Mouse (Mus musculus) left cerebral cortex, postnatal 14 days (tissue): ENCODE measurements around the gene Cdk2. TPM values are rescaled to one million over a fixed set of nuclear protein-coding genes. Genes with fewer than 3 reads are reported as not detected.
"Not testable (repeated sequence)": the region's sequence is repeated elsewhere in the genome, so short reads cannot be mapped to it uniquely, and the experiment has no call there.

ENCODE experiments used
- DNase-seq, 2 experiments: peaks; one replicate each; pipeline ENCODE4 v3.0.0; 2021 to 2022; ENCODE audit warnings: low spot score in 2 of 2, mixed read lengths in 1 of 2
- intact Hi-C: fragments of 180-260 bp; cut with DNase I; formaldehyde crosslinking; loops from one replicate; pipeline ENCODE4 v1.15.1; 2025
- total RNA-seq, 2 experiments: library from RNA; stranded (reverse); gene quantifications; 2 replicates each; pipeline ENCODE4 v1.2.3; 2021

Gene Cdk2
- total RNA-seq, 2 experiments from 2014 or later: 4.7 to 5.1 TPM

DNA sequence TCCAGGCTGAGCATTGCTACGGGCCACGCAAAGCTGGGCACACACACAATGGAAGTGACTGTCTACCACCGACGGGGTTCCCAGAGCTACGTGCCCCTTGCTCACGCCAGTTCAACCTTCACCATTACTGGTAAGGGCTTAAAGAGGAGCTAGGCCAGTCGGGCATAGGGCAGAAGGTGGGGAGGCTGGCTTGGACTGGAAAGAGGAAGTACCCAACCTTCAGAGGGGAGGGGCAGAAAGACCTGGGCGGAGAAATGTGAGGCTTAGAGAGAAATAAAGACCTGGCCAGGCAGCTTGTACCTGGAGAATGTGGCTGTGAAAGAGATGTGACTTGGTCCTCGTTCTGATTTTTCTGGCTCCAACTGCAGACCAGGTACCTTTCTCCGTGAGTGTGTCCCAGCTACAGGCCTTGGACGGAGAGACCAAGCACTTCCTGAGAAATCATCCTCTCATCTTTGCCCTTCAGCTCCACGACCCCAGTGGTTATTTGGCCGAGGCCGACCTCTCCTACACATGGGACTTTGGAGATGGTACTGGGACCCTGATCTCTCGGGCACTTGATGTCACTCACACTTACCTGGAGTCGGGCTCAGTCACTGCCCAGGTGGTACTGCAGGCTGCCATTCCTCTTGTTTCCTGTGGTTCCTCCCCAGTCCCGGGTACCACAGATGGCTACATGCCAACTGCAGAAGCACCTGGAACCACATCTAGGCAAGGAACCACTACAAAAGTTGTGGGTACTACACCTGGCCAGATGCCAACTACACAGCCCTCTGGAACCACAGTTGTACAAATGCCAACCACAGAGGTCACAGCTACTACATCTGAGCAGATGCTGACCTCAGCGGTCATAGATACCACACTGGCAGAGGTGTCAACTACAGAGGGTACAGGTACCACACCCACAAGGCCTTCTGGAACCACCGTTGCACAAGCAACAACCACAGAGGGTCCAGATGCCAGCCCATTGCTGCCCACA lies 11.0 kb upstream of the Cdk2 start:
- intact Hi-C loops: no loop called here
- DNase-seq: no peak

DNA sequence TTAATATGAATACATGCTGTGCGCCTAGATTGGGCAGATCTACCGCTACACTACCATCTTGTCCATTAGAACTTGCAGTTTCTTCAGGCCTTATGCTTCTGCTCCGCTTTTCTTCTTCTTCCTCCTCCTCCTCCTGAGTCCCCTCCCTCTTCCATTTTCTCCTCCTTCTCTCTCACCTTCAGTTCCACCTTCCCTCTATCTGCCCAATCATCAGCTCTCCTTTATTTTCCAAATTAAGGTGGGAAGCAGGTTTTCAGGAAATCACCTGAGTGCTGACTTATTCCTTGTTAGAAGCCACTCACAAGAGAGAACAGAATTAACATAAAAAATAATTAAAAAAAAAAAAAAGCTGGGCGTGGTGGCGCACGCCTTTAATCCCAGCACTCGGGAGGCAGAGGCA lies 6.5 kb upstream of the Cdk2 start:
- DNase-seq, intact Hi-C loops: not testable (repeated sequence)

DNA sequence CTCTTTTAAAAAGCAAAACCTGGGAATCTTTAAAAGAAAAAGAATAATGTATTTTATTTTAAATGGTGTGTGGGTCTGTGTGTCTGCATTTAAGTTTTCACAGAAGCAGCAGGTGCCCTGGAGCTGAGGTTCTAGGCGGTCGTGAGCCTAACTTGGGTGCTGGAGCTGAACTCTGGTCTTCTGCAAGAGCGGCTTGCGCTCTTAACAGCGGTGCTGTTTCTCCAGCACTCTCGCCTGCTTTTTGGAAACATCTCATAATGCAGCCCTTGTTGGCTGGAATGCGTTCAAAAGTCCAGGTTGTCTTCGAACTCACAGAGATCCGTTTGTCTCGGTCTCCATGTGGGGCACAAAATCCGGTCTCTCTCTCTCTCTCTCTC lies 474 bp upstream of the Cdk2 start:
- intact Hi-C loops: no loop called here
- peak; percentile 24 to 38 for DNase-seq

DNA sequence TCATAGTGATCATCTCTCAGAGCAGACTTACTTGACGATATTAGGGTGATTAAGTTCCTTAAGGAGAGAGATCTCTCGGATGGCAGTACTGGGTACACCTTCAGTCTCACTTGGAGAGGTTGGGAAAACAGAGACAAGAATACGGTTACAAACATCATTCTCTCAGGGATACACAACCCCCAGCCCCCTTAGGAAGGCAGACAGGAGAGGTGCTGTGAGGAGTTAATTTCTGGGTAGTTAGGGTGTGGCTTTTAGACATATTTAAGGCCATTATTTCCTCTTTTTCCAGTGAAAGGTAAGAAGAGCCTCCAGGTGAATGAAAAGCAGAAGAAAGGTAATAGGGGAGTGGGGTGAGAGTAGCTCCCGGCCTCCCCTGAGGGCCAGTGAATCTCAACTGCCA lies 936 bp downstream of the Cdk2 start, which contains the start of gene Pmel:
TSS of gene Pmel (plus strand) at position 301 of the 400 bp plus-strand sequence.
- no peak for DNase-seq

DNA sequence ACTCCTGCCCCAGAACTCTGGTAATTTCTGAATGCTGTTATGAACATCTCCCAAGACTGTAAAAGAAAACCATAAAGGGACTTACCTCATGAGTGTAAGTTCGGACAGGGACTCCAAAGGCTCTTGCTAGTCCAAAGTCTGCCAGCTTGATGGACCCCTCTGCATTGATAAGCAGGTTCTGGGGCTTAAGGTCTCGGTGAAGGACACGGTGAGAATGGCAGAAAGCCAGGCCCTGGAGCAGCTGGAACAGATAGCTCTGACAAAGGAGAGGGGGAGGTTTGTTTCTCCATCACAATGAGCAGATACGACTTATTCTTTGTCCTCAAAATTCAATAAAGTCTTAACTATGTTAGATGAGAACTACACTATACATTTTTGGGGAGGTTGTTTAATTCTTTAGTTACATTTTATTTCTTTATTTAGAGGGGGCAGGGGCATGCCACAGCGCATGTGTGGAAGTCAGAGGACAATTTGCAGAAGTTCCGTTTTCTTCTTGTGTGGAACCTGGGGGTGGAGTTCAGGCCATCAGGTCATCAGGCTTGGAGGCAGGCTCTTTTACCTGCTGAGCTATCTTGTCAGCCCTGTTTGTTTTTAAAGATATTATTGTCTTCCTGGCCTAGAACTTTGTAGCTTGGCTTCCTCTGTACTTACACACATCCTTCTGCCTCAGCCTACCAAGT lies 2.4 kb downstream of the Cdk2 start:
- intact Hi-C loops: no loop called here
- DNase-seq: no peak

More for the DNA sequence above, 936 bp downstream of the Cdk2 start, which contains the start of gene Pmel:
- intact Hi-C loops: no loop called here

DNA sequence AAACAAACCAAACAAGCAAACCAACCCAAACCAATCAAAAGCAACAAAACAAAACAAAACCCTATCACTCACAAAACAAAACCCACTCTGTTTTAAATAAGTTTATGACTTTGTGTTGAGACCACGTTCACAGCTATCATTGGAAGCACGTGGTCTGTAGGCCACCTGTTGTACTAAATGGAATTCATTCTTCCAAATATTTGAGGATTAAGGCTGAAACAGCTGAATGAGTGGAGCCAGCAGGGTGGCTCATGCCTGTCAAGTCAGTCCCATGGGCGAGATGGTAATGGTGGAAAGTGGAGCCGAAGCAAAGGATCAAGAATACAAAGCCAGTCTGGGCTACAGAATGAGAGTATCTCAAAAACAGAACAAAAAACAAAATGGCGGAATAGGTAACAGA lies 4.1 kb downstream of the Cdk2 start:
- intact Hi-C loops: no loop called here
- DNase-seq: no peak

DNA sequence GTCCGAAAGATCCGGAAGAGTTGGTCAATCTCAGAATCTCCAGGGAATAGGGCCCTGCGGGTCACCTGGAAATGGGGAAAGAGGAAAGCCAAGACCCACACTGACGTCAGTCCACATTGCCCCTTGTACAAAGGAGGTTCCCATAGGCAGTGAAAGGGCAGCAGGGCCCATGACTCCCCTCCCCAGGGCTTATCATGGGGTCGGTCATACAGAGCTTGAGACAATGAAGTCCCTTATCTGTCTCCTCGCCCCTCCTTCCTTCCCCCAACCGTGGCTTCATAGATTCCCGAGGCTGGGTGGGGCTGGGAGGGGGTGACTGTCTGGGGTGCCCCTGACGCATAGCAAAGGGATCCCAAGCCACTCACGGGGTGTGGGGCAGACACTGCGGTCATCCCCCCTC lies 5.2 kb downstream of the Cdk2 start:
- intact Hi-C loops: loop anchor here (5.0 kb wide), 1 partner anchor 48 kb away; the partner anchor contains the start of gene Pym1
- DNase-seq: no peak

DNA sequence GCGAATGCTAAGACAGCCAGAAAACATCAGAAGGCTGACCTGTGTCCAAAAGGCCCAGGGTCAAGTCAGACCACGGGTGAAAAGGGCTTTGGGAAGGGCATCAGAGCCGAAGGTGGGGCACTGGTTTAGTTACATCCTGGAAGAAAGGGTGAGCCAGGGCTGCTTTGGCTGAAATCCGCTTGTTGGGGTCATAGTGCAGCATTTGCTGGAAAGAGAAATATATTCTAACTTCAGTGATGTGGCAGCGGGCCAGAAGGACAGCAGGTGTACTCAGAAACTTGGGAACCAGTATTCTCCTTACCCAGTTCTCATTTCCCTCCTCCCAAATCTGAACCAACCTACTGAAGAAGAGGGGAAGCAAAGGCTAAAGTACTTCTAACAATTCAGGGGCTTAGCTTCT lies 5.8 kb downstream of the Cdk2 start:
- intact Hi-C loops: loop anchor here (5.0 kb wide), 1 partner anchor 48 kb away; the partner anchor contains the start of gene Pym1
- no peak for DNase-seq

DNA sequence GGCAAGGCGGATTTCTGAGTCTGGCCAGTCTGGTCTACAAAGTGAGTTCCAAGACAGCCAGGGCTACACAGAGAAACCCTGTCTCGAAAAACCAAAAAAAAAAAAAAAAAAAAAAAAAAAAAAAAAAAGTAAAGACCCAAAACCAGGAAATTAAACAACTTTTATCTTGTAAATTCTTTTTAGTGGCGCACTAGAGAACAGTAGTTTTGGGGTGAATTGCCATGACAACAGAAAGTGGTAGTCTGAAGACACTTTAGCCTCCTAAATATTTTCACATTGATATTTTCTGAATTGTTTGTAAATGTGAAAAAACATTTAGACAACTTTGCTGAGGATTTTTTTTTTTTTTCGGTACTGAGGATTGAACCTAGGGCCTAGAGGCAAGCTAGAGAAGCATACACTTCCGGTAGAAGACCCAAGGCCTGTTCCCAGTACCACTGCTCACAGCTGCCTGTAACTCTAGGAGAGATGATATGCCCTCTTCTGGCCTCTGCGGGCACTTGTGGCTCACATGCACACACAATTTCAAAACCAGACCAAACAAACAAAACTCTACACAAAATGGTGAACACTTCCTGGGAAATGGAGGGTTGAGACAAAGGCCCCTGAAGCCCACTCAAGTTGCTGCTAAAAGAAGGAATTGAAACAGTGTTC lies 7.6 kb downstream of the Cdk2 start:
- intact Hi-C loops: loop anchor here (5.0 kb wide), 1 partner anchor 50 kb away; the partner anchor contains the start of gene Pym1
- DNase-seq: no peak

DNA sequence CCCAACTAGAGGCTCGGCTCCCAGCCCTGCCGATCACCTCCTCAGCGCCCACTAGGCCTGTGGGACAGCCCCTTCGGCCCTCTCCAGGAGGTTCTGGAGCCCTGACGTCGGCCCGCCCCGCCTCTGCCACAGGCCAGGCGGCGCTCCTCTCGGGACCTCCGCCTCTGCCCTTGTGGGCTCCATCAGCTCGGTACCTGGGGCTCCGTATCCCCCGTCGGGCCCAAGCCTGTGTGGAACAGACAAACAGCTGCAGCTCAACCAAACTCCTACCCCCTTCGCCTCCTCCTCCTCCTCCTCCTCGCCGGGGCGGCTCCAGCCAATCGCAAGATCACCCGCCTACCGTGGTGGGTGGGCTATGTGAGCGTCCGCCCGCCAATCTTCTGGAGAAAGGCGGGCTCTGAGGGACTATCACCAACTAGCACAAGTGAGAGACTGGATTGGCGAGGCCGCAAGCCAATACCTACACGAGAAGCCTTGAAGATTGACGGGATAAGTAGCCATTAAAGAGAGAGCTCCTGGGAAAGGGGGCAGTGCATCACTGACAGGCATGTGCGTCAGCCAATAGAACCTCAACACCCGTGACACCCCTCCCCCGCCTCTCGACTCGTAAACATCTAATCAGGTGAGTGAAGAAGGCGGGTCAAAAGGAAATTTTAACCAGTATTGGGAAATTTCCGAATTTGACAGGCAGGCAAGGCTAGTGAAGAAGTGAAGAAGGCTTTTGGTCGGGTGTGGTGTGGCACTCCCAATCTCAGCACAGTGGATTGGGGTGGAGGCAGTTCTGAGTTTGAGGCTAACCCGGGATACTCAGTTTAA lies 8.6 kb downstream of the Cdk2 start, which contains the start of gene Rab5b:
TSS of gene Rab5b (minus strand) at position 273 of the 816 bp plus-strand sequence.
- intact Hi-C loops: loop anchor here (5.0 kb wide), 1 partner anchor 51 kb away; the partner anchor contains the start of gene Pym1
- peak; percentile 99 to 100 for DNase-seq

DNA sequence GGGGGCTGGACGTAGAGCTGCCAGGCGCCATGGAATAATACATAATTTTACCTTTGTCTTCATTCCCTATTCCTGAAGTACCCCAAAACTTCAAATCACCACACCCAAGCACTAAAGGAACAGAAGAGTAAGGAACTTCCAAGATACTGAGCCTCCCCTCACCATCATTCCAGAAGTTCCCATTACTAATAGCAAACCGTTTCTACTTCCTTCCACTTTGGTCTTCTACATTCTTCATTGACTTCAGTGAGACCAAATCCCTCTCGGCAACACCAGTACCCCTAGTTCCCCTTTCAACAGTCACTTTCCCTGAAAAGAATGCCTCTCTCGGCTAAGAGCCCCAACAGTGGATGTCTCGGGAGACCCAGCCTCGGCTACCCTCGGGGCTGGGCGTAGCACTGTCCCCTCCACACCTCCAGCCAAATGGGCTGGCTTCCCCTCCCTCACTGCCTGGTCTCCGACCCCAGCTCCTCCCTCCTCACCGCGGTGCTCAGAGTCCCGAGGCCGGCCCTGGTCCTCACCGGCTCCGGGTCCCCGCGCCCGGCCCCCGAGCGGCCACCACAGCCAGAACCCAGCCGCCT lies 9.3 kb downstream of the Cdk2 start:
- DNase-seq: no peak
- intact Hi-C loops: loop anchor here (5.0 kb wide), 1 partner anchor 52 kb away; the partner anchor contains the start of gene Pym1

DNA sequence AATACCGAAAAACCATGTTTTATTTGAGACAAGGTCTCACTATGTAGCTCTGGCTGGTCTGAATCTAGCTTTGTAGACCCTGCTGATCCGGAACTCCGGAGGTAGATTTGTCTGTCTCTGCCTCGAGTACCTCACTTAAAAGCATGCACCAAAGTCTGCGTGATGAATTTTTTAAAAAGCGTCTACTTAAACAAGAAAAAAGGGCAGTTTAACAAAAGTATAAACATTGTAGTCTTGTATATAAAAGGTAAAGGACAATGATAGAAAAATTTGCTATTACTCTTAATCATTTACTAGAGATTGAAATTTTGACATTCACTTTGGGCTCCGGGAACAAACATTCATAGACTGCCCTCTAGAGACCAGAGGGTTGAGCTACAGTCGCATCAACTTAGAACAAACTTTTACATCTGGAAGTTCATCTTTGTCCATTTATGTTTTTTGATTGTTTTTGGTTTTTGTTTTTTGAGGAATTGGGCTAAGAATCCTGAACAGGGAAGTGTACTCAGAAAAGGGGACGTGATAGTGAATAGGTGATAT lies 30.3 kb downstream of the Cdk2 start:
- intact Hi-C loops: loop anchor here (5.0 kb wide), 1 partner anchor 107 kb away; the partner anchor contains the start of gene Pa2g4
- DNase-seq: peak in 1 of 2 experiments; percentile 34

DNA sequence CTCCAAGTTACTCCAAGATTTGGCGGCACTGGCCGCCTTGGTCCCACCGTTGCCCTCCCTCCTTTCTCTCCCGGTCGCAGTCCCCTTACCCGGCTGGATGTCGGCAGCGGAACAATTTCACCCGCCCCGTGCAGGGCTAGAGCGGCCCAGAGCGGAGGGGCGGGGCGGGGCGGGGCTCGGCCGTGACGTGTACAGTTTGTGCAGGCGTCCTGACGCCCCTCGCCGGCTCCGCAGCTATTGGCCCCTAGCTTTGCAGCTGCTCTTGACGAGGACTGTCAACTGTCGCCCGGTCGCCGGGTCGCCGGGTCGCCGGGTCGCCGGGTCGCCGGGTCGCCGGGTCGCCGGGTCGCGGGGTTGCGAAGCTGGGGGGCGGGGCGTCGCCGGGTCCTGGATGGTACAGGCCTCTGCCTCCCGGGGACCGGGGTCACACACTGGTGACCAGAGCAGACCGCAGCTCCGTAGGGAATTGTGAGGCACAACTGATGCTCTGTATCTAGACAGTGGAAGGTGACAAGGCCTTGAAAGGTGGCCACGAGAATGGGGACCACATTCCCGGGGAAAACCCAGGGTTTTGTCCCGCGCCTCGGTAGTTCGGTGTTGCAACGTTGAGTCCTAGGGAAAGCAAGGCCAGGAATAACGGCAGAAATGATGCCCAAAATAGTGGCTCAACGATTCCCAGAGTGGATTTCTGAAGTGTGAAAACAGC lies 30.9 kb downstream of the Cdk2 start, which contains the start of gene Suox:
TSS of gene Suox (minus strand) at position 311 of the 706 bp plus-strand sequence.
- DNase-seq: peak; percentile 65 to 84
- intact Hi-C loops: loop anchor here (2.0 to 5.0 kb wide), 2 partner anchors 47 to 107 kb away; partner anchors contain the start of genes Pa2g4 and Rps26

DNA sequence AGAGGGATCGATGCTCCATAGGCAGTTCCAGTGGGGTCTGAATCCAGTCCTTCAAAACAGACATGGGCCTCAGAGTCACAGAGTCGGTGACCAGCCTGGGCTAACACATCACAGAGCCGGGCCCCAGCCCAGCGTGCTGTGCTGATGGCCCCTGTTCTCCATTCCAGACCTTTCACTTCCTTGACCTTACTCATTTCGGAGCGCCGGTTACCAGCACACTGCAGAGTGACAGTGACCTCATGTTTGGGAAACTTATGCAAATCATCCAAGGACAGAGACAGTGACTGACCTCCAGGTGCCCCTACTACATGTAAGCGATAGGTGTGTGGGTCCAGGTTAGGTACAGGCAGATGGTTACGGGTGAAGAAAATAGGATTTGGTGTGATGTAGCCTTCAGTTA lies 33.7 kb downstream of the Cdk2 start:
- DNase-seq: no peak
- intact Hi-C loops: loop anchor here (5.0 kb wide), 1 partner anchor 104 kb away; the partner anchor contains the start of gene Pa2g4

DNA sequence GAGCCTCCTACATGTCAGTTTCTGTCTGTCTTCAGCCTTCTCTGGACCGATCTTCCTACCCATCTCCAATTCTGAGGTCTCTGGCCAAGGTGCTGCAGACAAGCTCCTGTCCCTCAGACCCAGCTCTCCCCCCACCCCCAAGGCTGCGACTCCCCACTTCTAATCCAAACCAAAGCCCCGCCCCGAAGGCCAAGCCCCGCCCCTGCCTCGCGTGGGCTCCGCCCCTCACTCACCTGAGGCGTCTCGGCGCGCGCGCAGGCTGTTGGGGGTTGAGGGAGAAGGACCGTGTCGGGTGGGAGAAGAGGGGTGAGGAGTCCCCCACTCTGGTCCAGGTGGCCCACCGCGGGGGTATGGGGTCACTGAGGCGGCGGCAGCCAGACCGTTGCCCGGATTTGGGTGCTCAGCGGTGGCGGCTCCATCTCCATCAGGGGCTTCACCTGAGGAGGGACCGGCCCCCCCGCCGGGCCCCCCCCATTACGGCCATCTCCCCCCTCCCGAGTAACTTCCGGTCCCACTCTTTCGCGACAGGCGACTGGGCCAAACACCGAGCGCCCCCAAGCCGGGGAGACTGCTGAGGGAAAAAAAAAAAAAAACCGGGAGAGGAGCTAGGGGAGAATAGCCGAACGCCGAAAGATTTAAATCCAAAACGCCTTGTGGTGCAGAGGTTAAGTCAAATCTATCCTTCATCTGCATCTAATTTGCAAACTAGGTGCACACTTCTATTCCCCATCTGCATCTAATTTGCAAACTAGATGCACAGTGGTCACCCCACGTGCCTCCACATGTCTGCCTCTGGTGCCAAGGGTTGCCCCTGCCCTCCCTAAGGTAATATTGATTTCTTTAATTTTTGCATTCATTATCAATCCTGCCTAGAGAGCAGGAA lies 35.8 kb downstream of the Cdk2 start:
- intact Hi-C loops: no loop called here
- DNase-seq: peak; percentile 37 to 71

DNA sequence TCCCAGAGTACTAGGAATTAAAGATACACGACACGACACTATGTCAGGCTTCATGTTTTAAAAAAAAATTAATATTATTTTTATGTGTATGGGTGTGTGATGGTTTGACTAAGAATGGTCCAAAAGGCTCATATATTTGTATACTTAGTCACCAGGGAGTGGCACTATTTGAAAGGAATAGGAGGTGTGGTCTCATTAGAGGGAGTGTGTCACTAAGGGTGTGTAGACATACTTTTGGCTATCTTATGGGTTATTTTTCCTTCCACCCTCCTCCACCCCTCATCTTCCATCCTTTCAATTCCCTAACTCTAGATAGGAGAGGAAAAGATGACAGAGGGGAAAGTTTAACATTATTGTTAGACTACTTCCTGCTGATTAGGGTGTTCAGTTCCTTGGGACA lies 39.0 kb downstream of the Cdk2 start:
- DNase-seq: no peak
- intact Hi-C loops: no loop called here
